Mouse (Mus musculus): ENCODE results near the gene Ubxn6. TPM values are rescaled to one million over a fixed set of nuclear protein-coding genes. Genes with fewer than 3 reads are reported as not detected.
"Not testable (repeated sequence)": the region's sequence is repeated elsewhere in the genome, so short reads cannot be mapped to it uniquely, and the experiment has no call there.

The Ubxn6 gene
- polyA plus RNA-seq, 1 experiment from 2014 or later = 38.5 TPM

GRCm38 (mm10) chr17:56106436-56106835, 31.6 kb upstream of the Ubxn6 start:
- WGBS = 92% methylated on average over 4 of the region's 4 CpGs
- H3K9ac ChIP-seq (ENCODE audit: low read length); H3K4me2 ChIP-seq (ENCODE audit: low read depth, severe bottlenecking); H3K9me3 ChIP-seq (ENCODE audit: control insufficient read depth, low read length); ATAC-seq (ENCODE audit: insufficient number of reproducible peaks, low FRiP score, low TSS enrichment, low read depth); H3K27me3 ChIP-seq (ENCODE audit: control insufficient read depth, insufficient read depth, low read length); H3K27ac ChIP-seq (replicated peaks; ENCODE audit: low read depth, low read length); H3K4me1 ChIP-seq (ENCODE audit: control insufficient read depth, insufficient read depth, low read length); H3K4me3 ChIP-seq (ENCODE audit: low read depth, low read length); DNase-seq (ENCODE audit: low spot score): not testable (repeated sequence)
- H3K36me3 ChIP-seq (ENCODE audit: control insufficient read depth, insufficient read depth, low read length) = peaks cover 14% of the 10 kb centered on the region; the same call in 1 of the 2 replicates

- H3K9me3 ChIP-seq (ENCODE audit: control insufficient read depth, low read length); DNase-seq (ENCODE audit: low spot score); H3K4me3 ChIP-seq (ENCODE audit: low read depth, low read length); H3K4me2 ChIP-seq (ENCODE audit: low read depth, severe bottlenecking); H3K27me3 ChIP-seq (ENCODE audit: control insufficient read depth, insufficient read depth, low read length); H3K4me1 ChIP-seq (ENCODE audit: control insufficient read depth, insufficient read depth, low read length); H3K9ac ChIP-seq (ENCODE audit: low read length); H3K27ac ChIP-seq (replicated peaks; ENCODE audit: low read depth, low read length); ATAC-seq (ENCODE audit: insufficient number of reproducible peaks, low FRiP score, low TSS enrichment, low read depth): not testable (repeated sequence)
- peaks cover 26% of the 10 kb centered on the region; the same call in 1 of the 2 replicates for H3K36me3 ChIP-seq (ENCODE audit: control insufficient read depth, insufficient read depth, low read length)
- WGBS = 77% methylated on average over 2 of the region's 5 CpGs
Measured at GRCm38 (mm10) chr17:56104821-56105220, 30.0 kb upstream of the Ubxn6 start.

- ATAC-seq (ENCODE audit: insufficient number of reproducible peaks, low FRiP score, low TSS enrichment, low read depth) = no peak
Measured at GRCm38 (mm10) chr17:56103465-56104285, 28.8 kb upstream of the Ubxn6 start.

GRCm38 (mm10) chr17:56102927-56103326, 28.1 kb upstream of the Ubxn6 start:
- Histone ChIP-seq H3K9ac (ENCODE audit: low read length) (no peak overlapping the region), H3K36me3 (ENCODE audit: control insufficient read depth, insufficient read depth, low read length) (peaks cover 34% of the 10 kb centered on the region), H3K4me2 (ENCODE audit: low read depth, severe bottlenecking) (no peak overlapping the region), H3K27ac (replicated peaks; ENCODE audit: low read depth, low read length) (no peak overlapping the region), H3K9me3 (ENCODE audit: control insufficient read depth, low read length) (no peaks in the 10 kb centered on the region), H3K27me3 (ENCODE audit: control insufficient read depth, insufficient read depth, low read length) (no peaks in the 10 kb centered on the region), H3K4me1 (ENCODE audit: control insufficient read depth, insufficient read depth, low read length) (no peaks in the 10 kb centered on the region), H3K4me3 (ENCODE audit: low read depth, low read length) (no peak overlapping the region)
- DNase-seq (ENCODE audit: low spot score) (no peak), ATAC-seq (ENCODE audit: insufficient number of reproducible peaks, low FRiP score, low TSS enrichment, low read depth) (no peak)
- WGBS = 91% methylated on average over 9 of the region's 9 CpGs

More at GRCm38 (mm10) chr17:56103465-56104285, 28.8 kb upstream of the Ubxn6 start:
- WGBS = 90% methylated on average over 8 of the region's 8 CpGs
- Histone ChIP-seq H3K4me2 (ENCODE audit: low read depth, severe bottlenecking) (no peak overlapping the region), H3K4me3 (ENCODE audit: low read depth, low read length) (no peak overlapping the region), H3K27ac (replicated peaks; ENCODE audit: low read depth, low read length) (no peak overlapping the region), H3K36me3 (ENCODE audit: control insufficient read depth, insufficient read depth, low read length) (peaks cover 30% of the 10 kb centered on the region), H3K27me3 (ENCODE audit: control insufficient read depth, insufficient read depth, low read length) (no peaks in the 10 kb centered on the region), H3K9me3 (ENCODE audit: control insufficient read depth, low read length) (no peaks in the 10 kb centered on the region), H3K9ac (ENCODE audit: low read length) (no peak overlapping the region), H3K4me1 (ENCODE audit: control insufficient read depth, insufficient read depth, low read length) (no peaks in the 10 kb centered on the region)
- no peak for DNase-seq (ENCODE audit: low spot score)

GRCm38 (mm10) chr17:56102158-56102557, 27.3 kb upstream of the Ubxn6 start:
- peaks cover 41% of the 10 kb centered on the region for H3K36me3 ChIP-seq (ENCODE audit: control insufficient read depth, insufficient read depth, low read length)
- WGBS = 92% methylated on average over 5 of the region's 5 CpGs

GRCm38 (mm10) chr17:56100811-56101210, 26.0 kb upstream of the Ubxn6 start:
- Histone ChIP-seq H3K36me3 (ENCODE audit: control insufficient read depth, insufficient read depth, low read length) (peaks cover 54% of the 10 kb centered on the region), H3K9ac (ENCODE audit: low read length) (no peak overlapping the region), H3K27ac (replicated peaks; ENCODE audit: low read depth, low read length) (no peak overlapping the region), H3K4me2 (ENCODE audit: low read depth, severe bottlenecking) (no peak overlapping the region), H3K27me3 (ENCODE audit: control insufficient read depth, insufficient read depth, low read length) (no peaks in the 10 kb centered on the region), H3K4me3 (ENCODE audit: low read depth, low read length) (no peak overlapping the region), H3K9me3 (ENCODE audit: control insufficient read depth, low read length) (no peaks in the 10 kb centered on the region), H3K4me1 (ENCODE audit: control insufficient read depth, insufficient read depth, low read length) (no peaks in the 10 kb centered on the region)
- DNase-seq (ENCODE audit: low spot score) (no peak), ATAC-seq (ENCODE audit: insufficient number of reproducible peaks, low FRiP score, low TSS enrichment, low read depth) (no peak)
- WGBS = 91% methylated on average over 3 of the region's 3 CpGs

More at GRCm38 (mm10) chr17:56102158-56102557, 27.3 kb upstream of the Ubxn6 start:
- Histone ChIP-seq H3K4me1 (ENCODE audit: control insufficient read depth, insufficient read depth, low read length) (no peaks in the 10 kb centered on the region), H3K27ac (replicated peaks; ENCODE audit: low read depth, low read length) (no peak overlapping the region), H3K4me3 (ENCODE audit: low read depth, low read length) (no peak overlapping the region), H3K9ac (ENCODE audit: low read length) (no peak overlapping the region), H3K4me2 (ENCODE audit: low read depth, severe bottlenecking) (no peak overlapping the region), H3K27me3 (ENCODE audit: control insufficient read depth, insufficient read depth, low read length) (no peaks in the 10 kb centered on the region), H3K9me3 (ENCODE audit: control insufficient read depth, low read length) (no peaks in the 10 kb centered on the region)
- no peak for DNase-seq (ENCODE audit: low spot score)
- no peak for ATAC-seq (ENCODE audit: insufficient number of reproducible peaks, low FRiP score, low TSS enrichment, low read depth)

GRCm38 (mm10) chr17:56098711-56099572, 24.1 kb upstream of the Ubxn6 start:
- no peak overlapping the region for H3K4me2 ChIP-seq (ENCODE audit: low read depth, severe bottlenecking)
- no peaks in the 10 kb centered on the region for H3K4me1 ChIP-seq (ENCODE audit: control insufficient read depth, insufficient read depth, low read length)
- H3K9me3 ChIP-seq (ENCODE audit: control insufficient read depth, low read length) = no peaks in the 10 kb centered on the region
- H3K27ac ChIP-seq (replicated peaks; ENCODE audit: low read depth, low read length) = no peak overlapping the region
- H3K36me3 ChIP-seq (ENCODE audit: control insufficient read depth, insufficient read depth, low read length) = peaks cover 55% of the 10 kb centered on the region
- no peak for DNase-seq (ENCODE audit: low spot score)
- no peak overlapping the region for H3K9ac ChIP-seq (ENCODE audit: low read length)
- 93% methylated on average over 15 of the region's 15 CpGs for WGBS
- no peaks in the 10 kb centered on the region for H3K27me3 ChIP-seq (ENCODE audit: control insufficient read depth, insufficient read depth, low read length)
- no peak for ATAC-seq (ENCODE audit: insufficient number of reproducible peaks, low FRiP score, low TSS enrichment, low read depth)
- H3K4me3 ChIP-seq (ENCODE audit: low read depth, low read length) = no peak overlapping the region

- ATAC-seq (ENCODE audit: insufficient number of reproducible peaks, low FRiP score, low TSS enrichment, low read depth) = no peak
Measured at GRCm38 (mm10) chr17:56098180-56098579, 23.4 kb upstream of the Ubxn6 start.

More at GRCm38 (mm10) chr17:56098180-56098579, 23.4 kb upstream of the Ubxn6 start:
- no peaks in the 10 kb centered on the region for H3K4me1 ChIP-seq (ENCODE audit: control insufficient read depth, insufficient read depth, low read length)
- no peak for DNase-seq (ENCODE audit: low spot score)
- H3K27ac ChIP-seq (replicated peaks; ENCODE audit: low read depth, low read length) = no peak overlapping the region
- H3K4me3 ChIP-seq (ENCODE audit: low read depth, low read length) = no peak overlapping the region
- peaks cover 59% of the 10 kb centered on the region for H3K36me3 ChIP-seq (ENCODE audit: control insufficient read depth, insufficient read depth, low read length)
- H3K27me3 ChIP-seq (ENCODE audit: control insufficient read depth, insufficient read depth, low read length) = no peaks in the 10 kb centered on the region
- H3K9me3 ChIP-seq (ENCODE audit: control insufficient read depth, low read length) = no peaks in the 10 kb centered on the region
- H3K4me2 ChIP-seq (ENCODE audit: low read depth, severe bottlenecking) = no peak overlapping the region
- H3K9ac ChIP-seq (ENCODE audit: low read length) = no peak overlapping the region
- 87% methylated on average over 6 of the region's 8 CpGs for WGBS
